Mouse (Mus musculus) cortical plate, adult 2 months (tissue): ENCODE measurements around the gene Snrnp27. TPM values are rescaled to one million over a fixed set of nuclear protein-coding genes. Genes with fewer than 3 reads are reported as not detected.

Source experiments
- H3K27ac ChIP-seq: fragments of 200-500 bp; 2 replicates; pipeline ENCODE4 v1.5.1; 2012; ENCODE audit warnings: low read length, control low read depth, inconsistent platforms; ENCODE audit not compliant: insufficient read depth
- H3K4me1 ChIP-seq: fragments of 200-500 bp; 2 replicates; pipeline ENCODE4 v1.6.1; 2011; ENCODE audit warnings: low read length; ENCODE audit not compliant: control insufficient read depth, insufficient read depth
- H3K4me3 ChIP-seq: fragments of 200-500 bp; 2 replicates; pipeline ENCODE4 v1.5.1; 2011; ENCODE audit warnings: mild to moderate bottlenecking, low read length, control low read depth; ENCODE audit not compliant: insufficient read depth
- CTCF ChIP-seq: fragments of 200-500 bp; IDR thresholded peaks from 2 replicates; pipeline ENCODE4 v1.5.1; 2011; ENCODE audit warnings: mild to moderate bottlenecking, control low read depth, low read length; ENCODE audit not compliant: insufficient read depth; ENCODE audit errors: extremely low read depth
- POLR2A ChIP-seq: fragments of 200-500 bp; IDR thresholded peaks from 2 replicates; pipeline ENCODE4 v1.6.1; 2011; ENCODE audit warnings: mild to moderate bottlenecking, low read length, control low read depth; ENCODE audit not compliant: insufficient read depth; ENCODE audit errors: extremely low read depth
- polyA plus RNA-seq: library from polyadenylated mRNA; depleted of rRNA; stranded (reverse); fragments of >200 nt; gene quantifications from 2 replicates; pipeline ENCODE4 v1.2.3, GENCODE M21; 2012

The Snrnp27 gene
- polyA plus RNA-seq, 1 experiment = 55.2 TPM

GRCm38 (mm10) chr6:86667061-86667460 is 17.3 kb downstream of the Snrnp27 start:
- no peak overlapping the region; the same call in 1 of the 2 replicates for H3K4me3 ChIP-seq
- TF ChIP-seq POLR2A (no peak), CTCF (no peak)
- H3K27ac ChIP-seq = no peak overlapping the region
- H3K4me1 ChIP-seq = peaks cover 9% of the 10 kb centered on the region

DNA sequence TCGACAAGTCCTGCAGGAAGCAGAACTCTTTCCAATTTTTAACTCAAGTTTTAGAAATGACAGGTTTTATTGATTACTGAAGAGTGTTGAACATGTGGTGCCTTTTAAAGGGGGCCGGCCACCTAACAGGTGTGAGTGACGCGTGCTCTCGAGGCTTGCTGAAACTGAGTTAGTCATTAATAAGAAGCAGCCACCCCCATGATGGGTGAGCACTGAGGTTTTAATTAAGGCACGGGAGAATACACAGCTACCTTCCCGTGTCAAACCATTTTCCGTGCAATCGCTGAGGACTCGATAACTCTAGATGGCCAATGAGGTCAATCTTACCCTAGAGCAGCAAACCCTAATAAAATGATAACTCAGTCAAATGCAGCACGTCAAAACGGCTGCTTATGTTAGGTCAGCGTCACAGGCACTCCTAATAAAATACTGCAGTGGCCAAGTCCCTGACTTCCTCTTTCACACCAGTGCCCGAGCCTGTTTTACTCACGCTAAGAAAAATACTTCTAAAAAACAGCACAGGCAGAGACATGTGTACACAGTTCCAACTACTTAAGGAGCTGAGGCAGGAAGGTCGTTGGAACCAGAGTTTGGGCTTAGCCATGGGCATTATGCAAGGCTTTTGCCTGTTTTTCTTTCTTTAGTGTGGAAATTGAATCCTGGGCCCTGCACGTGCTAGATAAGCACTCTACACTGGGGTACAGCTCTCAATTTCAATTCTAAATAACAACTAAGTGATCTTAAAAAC is 18.6 kb downstream of the Snrnp27 start:
- H3K4me3 ChIP-seq = no peak overlapping the region
- H3K4me1 ChIP-seq = peaks cover 9% of the 10 kb centered on the region
- TF ChIP-seq POLR2A (no peak), CTCF (no peak)
- no peak overlapping the region for H3K27ac ChIP-seq

GRCm38 (mm10) chr6:86665076-86665475 is 19.2 kb downstream of the Snrnp27 start:
- TF ChIP-seq CTCF = no peak
- no peak for TF ChIP-seq POLR2A
- H3K4me1 ChIP-seq = peaks cover 9% of the 10 kb centered on the region
- H3K4me3 ChIP-seq = no peak overlapping the region
- no peak overlapping the region for H3K27ac ChIP-seq

DNA sequence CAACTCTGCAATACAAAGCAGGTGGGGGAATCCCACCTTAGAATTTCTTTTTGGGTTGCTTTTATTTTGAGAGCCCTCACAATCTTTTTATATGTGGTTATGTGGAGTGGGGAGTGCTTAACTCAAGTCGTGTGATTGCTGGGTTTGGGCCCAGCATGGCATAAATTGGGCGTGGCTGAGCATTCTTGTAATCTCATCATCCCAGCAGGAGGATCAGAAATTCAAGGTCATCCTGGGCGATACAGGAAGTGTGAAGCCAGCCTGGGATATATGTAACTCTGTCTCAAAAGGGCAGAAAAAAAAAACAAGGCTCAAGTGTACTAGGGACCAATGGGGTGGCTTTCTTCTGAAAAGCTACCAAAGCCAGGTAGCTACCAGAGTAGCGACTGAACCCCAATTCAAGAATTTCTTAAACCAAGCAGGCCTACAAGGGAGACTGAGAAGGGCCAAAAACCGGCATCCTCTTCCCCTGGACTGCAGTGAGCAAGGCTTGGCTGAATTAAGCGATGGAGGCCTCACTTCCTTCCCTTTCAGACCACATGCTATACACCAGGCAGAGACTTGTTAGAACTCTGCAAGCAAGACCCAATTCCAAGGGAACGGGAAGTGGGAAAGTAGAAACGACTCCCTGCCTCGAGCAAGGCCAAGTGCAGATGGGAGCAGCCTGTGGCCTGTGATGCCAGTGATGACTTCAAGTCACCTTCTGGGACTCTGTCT is 24.0 kb downstream of the Snrnp27 start:
- Histone ChIP-seq H3K4me3 (no peak overlapping the region), H3K27ac (no peak overlapping the region), H3K4me1 (peaks cover 2% of the 10 kb centered on the region; the same call in 1 of the 2 replicates)
- no peak for TF ChIP-seq CTCF
- TF ChIP-seq POLR2A = no peak

DNA sequence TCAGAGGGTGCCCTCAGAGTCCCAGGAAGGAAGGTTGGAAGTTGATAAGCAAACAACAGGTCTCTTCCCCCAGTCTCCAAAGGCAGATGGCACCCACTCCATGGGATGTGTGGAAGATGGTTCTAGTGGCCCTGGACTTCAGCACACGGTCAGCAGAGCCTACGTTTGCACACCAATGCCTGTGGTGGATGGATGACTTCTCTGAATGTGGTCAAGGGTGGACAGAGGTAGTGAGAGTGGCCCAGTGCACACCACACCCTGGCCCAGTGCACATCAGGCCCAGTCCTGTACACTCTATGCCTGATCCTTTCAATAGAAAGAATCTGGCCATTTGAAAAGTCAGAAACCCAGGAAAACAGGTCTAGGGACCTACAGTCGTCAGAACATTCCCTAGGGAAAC is 25.8 kb downstream of the Snrnp27 start:
- H3K27ac ChIP-seq = no peak overlapping the region
- no peak overlapping the region for H3K4me3 ChIP-seq
- TF ChIP-seq CTCF = no peak
- TF ChIP-seq POLR2A = no peak
- H3K4me1 ChIP-seq = no peaks in the 10 kb centered on the region

DNA sequence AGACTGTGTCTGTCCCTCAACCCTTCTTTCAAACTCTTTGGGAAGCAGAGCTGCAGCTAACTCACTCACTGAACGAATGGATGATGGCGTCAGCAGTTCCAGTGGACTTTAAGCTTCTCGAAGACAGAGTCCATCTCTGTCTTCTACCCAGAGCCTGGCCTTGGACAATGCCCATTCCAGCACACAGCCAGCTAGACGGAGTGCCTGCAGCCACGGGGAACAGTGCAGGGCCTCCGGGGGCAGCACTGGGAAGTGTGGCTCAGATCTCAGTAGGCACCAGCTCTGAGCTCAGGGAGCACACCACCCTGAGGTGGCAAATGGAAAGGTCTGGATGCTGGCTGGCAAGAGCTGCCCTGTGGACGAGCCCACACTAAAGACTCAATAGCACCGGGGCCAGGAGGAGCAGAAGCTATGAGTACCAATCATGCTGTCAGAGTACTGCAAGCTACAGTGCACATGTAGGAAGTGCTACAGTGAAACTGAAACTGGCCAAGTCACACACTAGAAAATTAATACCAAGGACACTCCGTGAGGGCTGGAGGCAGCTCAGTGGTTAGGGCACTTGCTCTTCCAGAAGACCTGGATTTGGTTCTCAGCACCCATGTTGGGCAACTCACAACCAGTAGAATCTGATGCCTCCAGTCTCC is 29.9 kb downstream of the Snrnp27 start:
- Histone ChIP-seq H3K4me3 (no peak overlapping the region), H3K27ac (no peak overlapping the region), H3K4me1 (no peaks in the 10 kb centered on the region)
- TF ChIP-seq CTCF (no peak), POLR2A (no peak)

GRCm38 (mm10) chr6:86653026-86653425 is 31.3 kb downstream of the Snrnp27 start:
- Histone ChIP-seq H3K4me3 (no peak overlapping the region), H3K27ac (no peak overlapping the region), H3K4me1 (no peaks in the 10 kb centered on the region)
- TF ChIP-seq POLR2A = no peak
- TF ChIP-seq CTCF = no peak

DNA sequence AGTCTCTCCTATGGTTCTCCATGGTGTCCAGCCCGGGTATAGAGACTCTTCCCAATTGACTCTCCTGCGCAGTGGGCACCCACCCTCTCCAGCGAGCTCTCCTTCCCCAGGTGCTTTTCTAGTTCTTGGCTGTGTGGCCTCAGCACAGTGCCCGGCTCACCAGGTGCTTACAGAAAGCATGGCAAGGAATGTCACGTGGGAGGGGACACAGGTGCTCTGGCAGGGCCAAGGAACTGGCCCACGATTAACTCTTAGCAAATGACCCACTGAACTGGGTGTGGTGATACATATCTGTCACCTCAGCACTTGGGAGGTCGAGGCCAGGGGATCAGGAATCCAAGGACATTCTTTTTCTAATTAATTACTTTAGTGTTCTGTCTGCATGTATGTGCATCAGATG is 38.2 kb downstream of the Snrnp27 start:
- TF ChIP-seq CTCF (no peak), POLR2A (no peak)
- Histone ChIP-seq H3K4me3 (no peak overlapping the region), H3K4me1 (no peaks in the 10 kb centered on the region), H3K27ac (no peak overlapping the region)

- Histone ChIP-seq H3K27ac (no peak overlapping the region), H3K4me3 (no peak overlapping the region), H3K4me1 (no peaks in the 10 kb centered on the region)
- TF ChIP-seq POLR2A (no peak), CTCF (no peak)
These were observed 38.8 kb downstream of the Snrnp27 start for GRCm38 (mm10) chr6:86645551-86645950.
